Mouse (Mus musculus): Measurements from ENCODE around the gene Nt5dc3. TPM values are rescaled to one million over a fixed set of nuclear protein-coding genes. Genes with fewer than 3 reads are reported as not detected.

Gene Nt5dc3
- total RNA-seq, 2 experiments from 2014 or later, result 6.8 to 8.9 TPM

DNA sequence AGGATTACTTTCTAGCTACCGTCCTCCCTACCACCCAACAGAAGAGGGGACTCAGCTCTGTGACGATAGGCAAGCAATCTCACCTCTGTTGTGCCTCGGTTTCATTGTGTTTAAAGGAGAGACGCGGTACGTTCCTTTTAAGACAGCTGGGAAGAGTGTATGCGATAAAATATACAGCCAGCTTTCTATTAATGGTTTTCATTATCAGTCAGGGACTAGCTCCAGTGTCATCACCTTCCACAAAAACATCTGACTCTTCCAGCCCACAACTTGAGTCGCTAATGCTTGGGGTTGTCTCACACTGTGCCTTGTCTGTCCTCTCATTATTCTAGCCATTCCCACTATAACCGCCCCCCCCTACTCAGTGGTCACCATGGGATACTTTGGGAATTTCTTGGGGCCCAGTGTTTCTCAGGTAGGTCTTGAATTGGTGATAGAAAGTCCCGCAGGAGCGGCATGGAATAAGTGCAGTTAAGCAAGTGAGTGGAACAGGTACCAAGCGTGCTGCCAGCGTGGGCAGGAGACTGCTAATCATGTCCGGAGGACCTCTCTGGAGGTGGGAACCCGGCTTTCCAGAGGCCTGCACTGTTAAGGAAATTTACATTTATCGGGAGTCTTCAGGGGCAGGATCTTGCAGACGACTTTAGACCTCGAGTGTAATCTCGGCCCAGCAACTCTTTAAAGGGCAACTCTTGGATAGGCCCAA is 1.0 kb upstream of the Nt5dc3 start:
- no peak; the same call in 1 of the 2 replicates for ATAC-seq (replicated peaks; ENCODE audit: low FRiP score, low TSS enrichment, poor library complexity, severe bottlenecking)

DNA sequence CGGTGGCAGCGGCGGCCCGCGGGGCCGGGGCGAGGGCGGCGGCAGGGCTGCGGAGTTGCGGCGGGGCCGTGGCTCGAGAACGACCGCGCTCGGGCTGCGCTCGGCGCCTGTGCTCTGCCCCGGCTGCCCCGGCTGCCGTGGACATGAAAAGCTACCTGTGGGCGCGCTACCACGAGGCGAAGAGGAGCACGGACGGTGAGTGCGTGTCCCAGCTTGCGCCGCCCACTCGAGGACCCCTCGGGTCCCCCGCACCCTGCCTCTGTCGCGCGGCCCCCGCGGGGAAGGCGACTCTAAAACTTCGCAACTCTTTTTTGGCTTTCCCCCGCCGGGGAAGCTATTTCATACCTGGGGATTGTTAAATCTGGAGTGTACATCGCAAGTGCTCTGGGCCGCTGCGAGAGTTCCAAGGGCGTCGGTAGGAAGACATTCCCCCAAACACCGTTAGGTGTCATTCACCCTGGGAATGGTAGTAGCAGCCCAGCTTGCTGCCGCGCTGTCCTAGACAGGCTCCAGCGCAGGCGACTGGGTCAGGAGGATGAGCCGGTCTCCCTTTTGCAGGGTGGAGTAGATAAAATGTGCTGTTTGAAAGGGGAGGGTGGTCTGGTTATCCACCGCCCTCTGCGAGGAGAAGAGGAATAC is 431 bp downstream of the Nt5dc3 start:
- peak; percentile 29 for ATAC-seq (replicated peaks; ENCODE audit: low FRiP score, low TSS enrichment, poor library complexity, severe bottlenecking)

DNA sequence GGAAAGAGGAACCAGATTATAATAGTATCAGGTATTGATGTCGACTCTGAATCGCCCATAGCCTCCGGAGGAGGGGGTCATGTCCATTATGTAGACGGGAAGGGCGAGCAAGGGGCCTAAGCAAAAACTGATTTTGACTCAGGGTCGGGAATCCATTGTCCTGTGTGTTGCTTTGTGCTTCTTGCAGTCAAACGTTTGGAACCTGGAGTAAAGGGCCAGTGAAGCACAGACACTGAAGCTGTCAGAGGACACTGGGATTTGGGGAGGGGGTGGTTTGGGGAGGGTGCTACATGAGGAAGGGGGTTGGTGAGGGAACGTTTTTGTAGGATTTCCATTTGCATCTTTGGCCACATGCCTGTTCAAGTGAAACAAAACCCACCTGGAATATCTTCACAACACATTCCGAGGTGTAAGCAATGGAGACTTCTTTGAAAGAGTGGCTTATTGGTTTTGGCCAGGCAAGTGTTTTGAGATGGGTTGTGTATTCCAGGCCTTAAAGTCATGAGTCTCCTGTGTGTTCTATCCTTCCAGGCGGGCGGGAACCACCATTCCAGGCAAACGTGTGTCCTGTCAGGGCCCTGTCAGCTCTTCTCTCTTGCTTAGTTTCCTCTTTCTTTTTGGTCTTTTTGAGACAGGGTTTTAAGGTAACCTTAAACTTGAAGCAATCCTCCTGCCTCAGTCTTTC is 1.2 kb downstream of the Nt5dc3 start:
- no peak for ATAC-seq (replicated peaks; ENCODE audit: low FRiP score, low TSS enrichment, poor library complexity, severe bottlenecking)

DNA sequence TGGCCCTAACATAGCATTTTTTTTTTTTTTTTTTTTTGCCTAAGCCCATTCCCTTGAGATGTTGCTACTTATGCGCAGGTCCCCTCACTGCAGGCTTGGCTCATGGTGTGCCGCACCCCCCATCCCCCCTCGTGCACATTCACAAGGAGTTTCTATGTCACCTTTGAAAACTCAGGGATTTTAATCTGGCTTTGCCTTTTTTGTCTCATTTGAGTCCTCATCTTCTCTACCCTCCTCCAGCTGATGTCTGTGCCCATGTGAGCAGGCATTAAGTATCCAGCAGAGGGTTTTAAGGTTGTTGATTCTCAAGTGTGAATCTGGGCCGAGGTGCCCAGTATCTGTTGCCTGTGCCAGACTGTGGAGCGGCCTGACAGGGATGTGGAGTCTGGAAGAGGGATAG is 2.8 kb downstream of the Nt5dc3 start:
- no peak for ATAC-seq (replicated peaks; ENCODE audit: low FRiP score, low TSS enrichment, poor library complexity, severe bottlenecking)

DNA sequence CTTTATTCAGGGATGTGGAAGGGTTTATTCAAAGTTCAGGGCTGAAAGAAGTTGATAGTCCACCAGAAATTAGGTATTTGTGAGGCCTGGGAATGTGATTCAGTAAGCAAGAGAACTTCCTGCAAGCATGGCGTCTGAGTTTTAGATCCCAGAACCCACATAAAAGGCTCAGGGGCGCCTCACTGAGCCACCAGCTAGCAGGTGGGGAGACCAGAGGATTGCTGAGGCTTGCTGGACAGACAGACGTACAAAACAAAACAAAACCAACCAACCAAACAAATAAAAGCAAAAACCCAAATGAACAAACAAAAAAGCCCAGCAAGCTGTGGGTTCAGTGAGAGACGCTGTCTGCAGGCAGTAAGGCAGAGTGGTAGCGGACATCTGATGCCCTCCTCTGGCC is 3.9 kb downstream of the Nt5dc3 start:
- no peak for ATAC-seq (replicated peaks; ENCODE audit: low FRiP score, low TSS enrichment, poor library complexity, severe bottlenecking)

DNA sequence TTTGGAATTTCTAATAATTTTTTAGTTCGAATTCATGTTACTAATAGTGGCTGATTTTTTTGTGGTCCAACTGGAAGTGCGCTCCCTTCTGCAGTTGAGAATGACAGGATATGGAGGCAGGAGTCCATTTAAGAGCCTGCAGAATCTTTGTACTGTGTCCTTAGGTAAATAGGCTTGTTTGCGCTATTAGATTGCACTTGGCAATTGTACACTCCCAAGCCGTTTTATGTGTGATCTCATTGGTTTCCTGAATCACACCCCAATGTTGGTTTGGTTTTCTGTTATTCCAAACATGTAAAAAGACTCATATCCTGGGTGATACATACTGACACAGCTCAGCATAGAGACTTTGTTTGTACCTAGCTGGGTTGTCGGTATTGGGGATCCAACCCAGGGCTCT is 4.8 kb downstream of the Nt5dc3 start:
- ATAC-seq (replicated peaks; ENCODE audit: low FRiP score, low TSS enrichment, poor library complexity, severe bottlenecking), result no peak

DNA sequence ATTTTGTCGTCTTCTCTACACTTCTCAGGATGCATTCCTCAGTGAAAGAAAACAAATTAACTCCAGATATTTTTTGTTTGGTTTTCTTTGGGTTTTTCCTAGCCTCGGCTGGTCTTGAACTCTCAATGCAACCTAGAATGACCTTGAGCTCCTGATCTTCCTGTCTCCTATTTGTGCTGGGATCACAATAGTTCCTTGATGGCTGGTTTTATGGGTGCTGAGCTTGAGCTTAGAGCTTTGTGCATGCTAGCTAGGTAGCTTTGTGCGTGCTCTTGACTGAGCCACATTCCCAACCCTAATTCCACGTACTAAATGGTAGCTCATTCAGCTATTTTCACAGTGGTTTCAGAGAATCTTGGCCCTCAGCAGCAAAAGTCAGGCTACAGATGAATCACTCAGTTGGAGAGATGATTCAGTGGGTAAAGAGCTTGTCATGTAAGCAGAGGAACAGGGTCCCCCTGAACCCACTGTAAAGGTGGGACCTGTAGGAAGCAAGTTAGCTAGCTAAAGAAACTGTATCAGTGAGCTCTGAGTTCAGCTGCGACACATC is 5.4 kb downstream of the Nt5dc3 start:
- no peak for ATAC-seq (replicated peaks; ENCODE audit: low FRiP score, low TSS enrichment, poor library complexity, severe bottlenecking)

DNA sequence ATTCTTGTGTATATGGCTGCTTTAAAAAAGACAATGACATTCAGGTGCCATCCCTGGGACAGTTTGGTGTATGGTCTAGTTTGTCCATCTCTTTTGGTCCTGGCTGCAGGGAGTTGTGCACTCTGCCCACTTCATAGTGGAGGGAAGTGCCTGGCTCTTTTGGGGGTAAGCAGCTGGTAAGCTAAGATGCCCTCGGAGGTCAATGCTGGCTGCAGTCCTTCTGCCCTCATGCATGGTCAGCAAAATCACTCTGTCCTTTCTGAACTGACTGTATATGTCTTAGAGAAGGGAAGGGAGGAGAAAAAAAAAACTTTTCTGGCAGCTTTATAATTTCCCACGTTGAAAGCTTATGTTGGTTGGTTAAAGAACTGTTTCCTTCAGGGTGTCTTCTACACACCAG is 6.6 kb downstream of the Nt5dc3 start:
- no peak for ATAC-seq (replicated peaks; ENCODE audit: low FRiP score, low TSS enrichment, poor library complexity, severe bottlenecking)

DNA sequence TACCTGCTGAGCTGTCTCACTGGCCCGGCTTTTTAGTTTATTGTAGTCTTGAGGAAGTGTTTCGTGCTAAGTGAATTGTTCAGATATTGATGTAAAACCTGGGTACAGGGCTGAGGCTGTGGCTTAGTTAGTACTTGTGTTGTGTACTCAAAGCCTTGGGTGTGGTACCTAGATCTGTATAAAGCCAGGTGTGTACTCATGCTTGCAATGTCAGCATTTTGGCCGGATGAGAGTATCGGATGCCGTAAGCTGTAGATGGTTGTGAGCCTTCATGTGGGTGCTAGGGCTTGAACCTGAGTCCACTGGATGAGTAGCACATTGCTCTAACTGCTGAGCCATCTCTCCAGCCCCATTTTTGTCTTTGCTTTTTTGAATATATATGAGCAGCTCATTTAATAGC is 7.3 kb downstream of the Nt5dc3 start:
- no peak for ATAC-seq (replicated peaks; ENCODE audit: low FRiP score, low TSS enrichment, poor library complexity, severe bottlenecking)

DNA sequence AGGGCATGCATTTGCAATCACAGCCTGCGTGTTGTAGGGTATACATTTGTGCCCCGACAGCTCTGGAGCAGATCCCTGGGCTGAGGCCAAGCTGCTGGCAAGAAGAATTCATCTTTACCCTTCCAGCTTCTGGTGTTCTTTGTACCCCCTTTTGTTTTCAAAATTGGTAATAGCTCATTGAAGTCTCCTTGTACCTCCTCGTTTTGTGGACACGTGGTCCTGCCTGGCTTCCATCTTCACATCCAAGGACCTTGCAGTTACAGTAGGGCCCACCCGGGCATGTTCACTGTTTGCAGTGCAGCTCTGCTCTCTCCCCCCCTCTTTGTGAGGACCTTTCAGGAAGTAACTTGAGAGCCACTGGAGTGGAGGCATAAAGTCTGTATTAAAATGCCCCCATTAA is 9.4 kb downstream of the Nt5dc3 start:
- no peak for ATAC-seq (replicated peaks; ENCODE audit: low FRiP score, low TSS enrichment, poor library complexity, severe bottlenecking)

DNA sequence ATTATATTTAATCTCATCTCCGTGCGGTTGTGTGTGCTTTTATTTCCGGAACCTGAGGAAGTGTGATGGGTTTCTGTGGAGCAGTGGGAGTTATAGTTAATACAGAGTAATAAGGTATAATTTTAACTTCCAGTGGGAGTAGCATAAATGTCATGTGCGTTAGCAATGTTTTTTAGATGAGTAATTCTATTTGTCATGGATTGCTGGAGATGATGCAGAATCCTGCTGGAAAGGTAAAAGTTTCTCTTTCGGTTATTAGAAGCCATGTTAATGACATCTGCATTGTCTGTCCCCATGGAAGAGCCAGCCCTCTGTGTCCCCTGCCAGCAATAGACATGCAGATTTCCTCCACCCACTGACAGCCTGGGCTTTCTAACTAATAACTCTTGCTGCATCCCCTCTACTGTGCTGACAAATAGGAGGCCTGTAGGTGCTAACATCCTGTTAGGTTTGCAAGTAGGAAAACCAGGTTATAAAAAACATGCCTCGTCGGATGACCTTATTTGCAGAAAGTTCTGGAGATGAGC is 10.4 kb downstream of the Nt5dc3 start:
- ATAC-seq (replicated peaks; ENCODE audit: low FRiP score, low TSS enrichment, poor library complexity, severe bottlenecking), result no peak

DNA sequence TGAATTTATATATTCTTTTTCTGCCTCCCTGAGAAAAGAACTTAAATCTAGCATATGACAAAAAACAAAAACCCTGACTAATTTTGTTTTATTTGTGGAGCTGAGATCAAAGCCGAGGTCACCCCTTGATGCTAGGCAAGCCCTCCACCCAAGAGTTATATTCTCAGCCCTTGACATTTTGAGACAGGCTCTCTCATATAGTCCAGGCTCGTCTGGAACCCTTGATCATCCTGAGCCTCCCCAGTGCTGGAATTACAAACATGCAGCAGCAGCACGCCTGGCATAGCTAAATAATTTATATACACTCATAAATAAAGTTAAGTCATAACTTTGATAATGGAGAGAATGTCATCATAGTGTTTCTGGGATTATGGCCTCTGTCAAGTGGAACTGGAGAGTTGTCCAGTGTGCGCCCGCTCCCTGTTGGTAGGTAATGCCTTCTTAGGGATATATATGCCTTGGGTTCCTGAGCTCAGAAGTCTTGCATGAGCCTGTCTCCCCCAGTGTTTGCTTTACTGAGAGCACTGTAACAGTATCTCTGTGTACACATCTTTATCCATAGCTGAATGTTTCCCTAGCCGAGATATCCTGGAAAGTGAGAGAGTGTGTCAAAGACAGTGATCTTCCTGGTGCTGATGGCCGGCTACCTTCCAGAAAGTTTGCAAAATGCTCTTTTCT is 12.8 kb downstream of the Nt5dc3 start:
- ATAC-seq (replicated peaks; ENCODE audit: low FRiP score, low TSS enrichment, poor library complexity, severe bottlenecking), result no peak

DNA sequence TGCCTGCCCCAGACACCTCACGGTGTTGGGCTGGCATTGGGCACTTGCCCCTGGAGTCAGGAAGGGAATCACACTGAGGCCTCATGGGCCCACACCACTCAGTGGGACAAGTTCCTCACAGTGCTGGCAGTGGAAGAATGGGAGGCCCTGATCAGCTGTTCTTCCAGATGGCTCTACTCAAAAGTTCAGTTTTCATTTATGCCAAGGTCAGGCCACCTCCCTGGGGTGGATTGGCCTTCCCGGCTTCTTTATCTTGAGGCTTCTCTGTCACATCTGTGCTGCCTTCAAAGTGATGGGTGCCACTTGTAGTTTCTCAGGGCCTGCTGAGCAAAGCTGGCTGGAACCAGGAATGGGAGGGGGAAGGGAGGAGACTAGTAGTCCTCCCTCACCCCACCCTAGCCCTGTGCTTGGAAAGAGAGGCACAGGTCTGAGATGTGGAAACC is 14.7 kb downstream of the Nt5dc3 start:
- peak; percentile 85 for ATAC-seq (replicated peaks; ENCODE audit: low FRiP score, low TSS enrichment, poor library complexity, severe bottlenecking)

DNA sequence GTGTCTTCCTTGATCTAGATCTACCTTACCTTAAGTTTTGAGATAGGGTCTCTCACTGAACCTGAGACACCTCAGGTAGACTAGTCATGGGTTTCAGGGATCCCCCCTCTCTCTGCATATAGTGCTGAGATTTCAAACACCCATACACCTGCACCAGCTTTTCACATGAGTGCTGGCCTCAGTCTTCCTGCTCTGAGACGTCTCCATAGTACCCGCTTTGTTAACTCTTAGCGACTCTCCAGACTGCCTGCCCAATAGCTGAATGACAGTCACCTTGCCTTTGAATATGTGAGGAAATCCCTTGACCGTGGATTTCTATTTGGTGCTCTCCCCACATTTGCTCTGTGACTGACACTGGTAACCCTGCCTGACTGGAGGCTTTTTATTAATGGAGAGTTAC is 15.4 kb downstream of the Nt5dc3 start:
- no peak for ATAC-seq (replicated peaks; ENCODE audit: low FRiP score, low TSS enrichment, poor library complexity, severe bottlenecking)

DNA sequence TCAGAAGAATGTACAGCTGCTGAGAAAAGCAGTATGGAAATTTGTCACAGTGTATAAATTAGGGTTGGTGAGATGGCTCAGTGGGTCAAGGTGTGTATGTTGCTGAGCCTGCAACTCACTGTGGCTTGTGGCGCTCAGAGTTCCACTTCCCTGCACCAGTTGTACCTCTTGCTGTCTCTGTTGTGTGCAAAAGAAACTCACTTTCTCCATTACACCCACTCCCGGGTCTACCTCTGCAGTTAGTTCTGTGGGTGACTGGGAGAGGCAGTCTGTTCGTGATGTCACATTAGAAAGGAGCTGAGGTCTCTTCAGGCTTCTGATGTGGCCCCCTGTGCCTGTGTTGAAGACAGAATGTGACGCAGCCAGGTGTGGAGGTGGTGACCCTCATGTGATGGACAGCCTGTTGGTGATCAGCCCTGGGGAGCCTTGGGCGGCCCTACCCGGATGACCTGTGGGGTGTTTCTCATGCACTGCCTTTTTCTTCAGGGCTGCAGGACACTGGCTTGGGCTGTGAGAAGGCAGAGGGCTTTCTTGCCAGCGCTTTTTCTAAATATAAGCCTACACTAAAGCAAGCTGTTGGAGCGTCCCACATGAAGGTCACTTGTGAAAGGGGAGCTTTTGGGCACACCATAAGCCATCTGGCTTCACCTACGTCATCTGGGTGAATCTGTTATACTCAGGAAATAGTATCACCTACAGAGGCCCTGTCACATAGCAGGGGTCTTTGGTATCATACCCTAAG is 16.2 kb downstream of the Nt5dc3 start:
- no peak for ATAC-seq (replicated peaks; ENCODE audit: low FRiP score, low TSS enrichment, poor library complexity, severe bottlenecking)

DNA sequence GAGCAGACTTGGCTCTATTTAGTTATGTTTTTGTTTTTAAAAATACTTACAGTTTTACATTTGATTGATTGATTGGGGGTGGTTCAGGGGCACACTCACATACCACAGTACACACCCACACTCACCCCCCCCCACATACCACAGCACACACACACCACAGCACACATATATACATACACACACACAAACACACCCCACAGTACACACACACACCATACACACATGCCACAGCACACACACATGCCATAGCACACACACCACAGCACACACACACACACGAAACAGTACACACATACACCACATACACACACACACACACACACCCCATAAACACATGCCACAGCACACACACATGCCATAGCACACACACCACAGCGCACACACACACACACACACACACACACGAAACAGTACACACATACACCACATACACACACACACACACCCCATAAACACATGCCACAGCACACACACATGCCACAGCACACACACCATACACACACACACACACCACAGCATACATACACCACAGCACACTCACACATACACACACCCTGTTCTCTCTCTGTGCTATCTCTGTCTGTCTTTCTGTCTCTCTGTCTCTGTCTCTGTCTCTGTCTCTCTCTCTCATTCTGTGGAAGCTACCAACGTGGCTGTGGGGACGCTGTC is 17.4 kb downstream of the Nt5dc3 start:
- ATAC-seq (replicated peaks; ENCODE audit: low FRiP score, low TSS enrichment, poor library complexity, severe bottlenecking), result no peak

DNA sequence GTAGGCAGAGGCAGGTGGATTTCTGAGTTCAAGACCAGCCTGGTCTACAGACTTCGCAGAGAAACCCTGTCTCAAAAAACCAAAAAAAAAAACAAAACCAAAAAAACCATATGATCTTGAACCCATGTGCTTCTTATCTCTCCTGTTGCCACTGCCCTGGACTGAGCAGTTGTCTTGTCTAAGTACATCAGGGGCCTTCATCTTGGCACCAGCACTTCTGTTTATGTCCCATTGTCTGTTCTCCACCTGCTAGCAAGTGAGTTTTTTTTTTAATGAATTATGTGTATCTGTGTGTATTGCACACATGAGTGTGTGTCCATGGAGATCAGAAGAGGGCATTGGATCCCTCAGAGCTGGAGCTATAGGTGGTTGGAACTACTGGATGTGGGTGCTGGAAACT is 28.6 kb downstream of the Nt5dc3 start:
- peak; percentile 83 for ATAC-seq (replicated peaks; ENCODE audit: low FRiP score, low TSS enrichment, poor library complexity, severe bottlenecking)

DNA sequence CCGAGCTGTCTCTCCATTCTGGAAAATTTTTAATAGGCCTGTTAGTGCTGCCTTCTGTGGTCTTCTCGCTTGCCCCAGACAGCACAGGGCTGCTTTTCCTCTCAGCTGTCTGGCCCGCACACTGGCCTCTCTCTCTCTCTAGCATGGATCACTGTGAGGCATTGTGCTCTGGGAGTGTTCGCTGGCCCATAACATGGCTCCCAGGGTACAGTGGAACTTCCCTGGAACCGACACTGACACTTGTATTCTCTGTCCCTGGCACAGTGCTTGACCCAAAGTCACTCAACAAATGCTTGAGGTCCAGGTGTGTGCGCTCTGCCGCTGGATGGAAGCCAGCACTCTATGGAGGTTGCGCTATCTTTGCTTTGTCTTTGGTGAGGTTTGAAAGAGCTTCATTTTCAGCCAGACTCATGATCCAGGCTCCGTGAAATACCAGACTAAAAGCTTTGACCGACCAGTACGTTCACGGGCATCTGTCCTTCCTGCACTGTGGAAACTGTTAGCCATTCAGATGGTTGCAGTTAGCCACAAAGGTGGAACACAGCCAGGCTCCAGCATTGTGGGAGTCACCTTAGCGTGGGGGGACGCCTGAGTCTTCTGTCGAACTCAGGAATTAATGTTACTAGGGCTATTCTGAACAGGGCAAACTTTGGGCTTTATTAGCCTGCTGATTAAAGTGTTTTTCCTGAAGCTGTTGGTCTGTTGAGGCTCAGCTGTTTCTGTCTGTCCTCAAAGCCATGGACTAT is 29.4 kb downstream of the Nt5dc3 start:
- peak; percentile 28; the same call in 1 of the 2 replicates for ATAC-seq (replicated peaks; ENCODE audit: low FRiP score, low TSS enrichment, poor library complexity, severe bottlenecking)
